Mouse (Mus musculus) right cerebral cortex, postnatal 10 days (tissue): ENCODE data around the gene Scaf1.

Experiments
- DNase-seq, 2 experiments: peaks; one replicate each; pipeline ENCODE4 v3.0.0; 2021; ENCODE audit warnings: low spot score in 2 of 2

The Scaf1 gene

DNA sequence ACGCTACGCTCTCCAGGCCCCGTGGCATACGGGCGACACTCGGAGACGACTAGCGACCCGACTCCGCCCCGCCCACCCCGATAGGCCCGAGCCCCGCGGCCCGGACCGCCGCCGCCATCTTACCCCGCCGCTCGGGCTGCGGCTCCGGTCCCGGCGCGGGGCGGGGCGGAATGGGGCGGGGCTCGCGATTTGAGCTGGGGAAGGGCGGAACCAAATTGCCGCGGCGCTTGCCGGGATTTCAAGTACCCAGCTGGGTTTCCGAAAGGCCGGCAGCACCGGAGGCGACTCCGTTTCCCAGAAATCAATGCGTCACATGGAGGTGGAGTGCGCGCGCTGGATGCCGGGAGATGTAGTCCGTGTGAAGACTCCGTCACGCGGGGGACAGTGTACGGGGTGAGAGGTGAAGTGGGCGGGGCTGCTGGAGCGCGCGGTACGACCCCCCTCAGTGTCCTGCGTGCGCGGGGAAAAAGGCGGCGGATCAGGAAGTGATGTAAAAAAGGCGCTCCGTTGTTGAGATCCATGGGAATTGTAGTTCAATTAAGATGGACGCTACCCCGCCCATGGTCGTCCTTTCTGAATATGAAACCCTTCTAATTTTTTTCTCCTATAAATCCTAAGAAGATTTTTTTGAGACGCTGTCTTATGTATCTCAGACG lies at the start of gene Scaf1:
TSS of gene Scaf1 (minus strand) at position 407 of the 656 bp plus-strand sequence.
- DNase-seq = peak; percentile 100

DNA sequence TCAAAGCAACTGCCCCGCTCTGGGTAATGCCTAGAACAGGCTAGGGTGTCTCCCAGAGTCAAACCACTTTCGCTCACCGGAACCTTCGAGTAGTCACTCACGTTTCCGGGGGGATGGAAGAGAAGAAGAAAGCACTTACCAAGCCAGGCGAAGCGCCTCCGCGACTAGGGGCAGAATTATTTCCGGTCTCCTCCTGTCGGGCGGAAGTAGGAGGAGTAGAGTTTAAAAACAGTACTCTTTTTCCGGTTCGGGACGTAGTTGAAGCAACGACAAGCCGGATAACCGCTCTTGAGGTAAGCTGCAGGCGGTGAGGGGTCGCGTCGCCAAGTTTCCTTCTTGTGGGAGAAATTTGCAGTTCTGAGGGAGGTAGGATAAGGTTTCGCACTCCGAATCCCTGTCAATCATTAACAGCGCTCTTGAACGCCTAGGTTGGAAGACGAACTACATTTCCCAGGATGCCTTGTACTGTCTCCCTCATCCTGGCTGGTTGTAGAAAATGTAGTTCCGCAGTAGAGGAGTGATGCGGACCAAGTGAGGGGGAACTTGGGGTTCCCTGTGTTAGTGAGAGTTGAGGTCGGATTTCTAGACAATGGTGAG lies 46.2 kb upstream of the Scaf1 start, which contains the start of the genes Nosip and Prrg2:
TSS of gene Nosip (plus strand) at position 191 of the 597 bp plus-strand sequence.
TSS of gene Prrg2 (minus strand) at position 439 of the 597 bp plus-strand sequence.
- DNase-seq = peak; percentile 96 to 97

- DNase-seq = no peak
Observed at GRCm38 (mm10) chr7:45061532-45062075, 45.4 kb upstream of the Scaf1 start.

DNA sequence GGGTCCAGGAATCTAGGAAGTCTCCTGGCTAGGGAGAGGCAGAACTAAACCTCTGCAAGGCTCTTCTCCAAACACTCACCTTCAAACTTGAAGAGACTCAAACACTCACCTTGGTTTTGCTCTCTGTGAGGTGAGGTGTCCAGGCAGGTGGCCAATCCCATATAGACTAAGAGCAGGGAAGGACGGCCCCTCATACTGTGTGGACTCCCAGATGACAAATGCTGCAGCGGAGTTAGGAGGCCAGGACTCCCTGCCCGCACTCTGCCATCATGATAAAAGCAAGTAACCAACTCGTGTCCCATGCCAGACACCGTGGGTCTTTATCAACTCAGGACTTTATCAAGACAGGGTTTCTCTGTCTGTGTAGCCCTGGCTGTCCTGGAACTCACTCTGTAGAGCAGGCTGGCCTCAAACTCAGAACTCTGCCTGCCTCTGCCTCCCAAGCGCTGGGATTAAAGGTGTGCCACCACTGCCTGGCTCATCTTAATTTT lies 44.5 kb upstream of the Scaf1 start:
- DNase-seq = no peak

DNA sequence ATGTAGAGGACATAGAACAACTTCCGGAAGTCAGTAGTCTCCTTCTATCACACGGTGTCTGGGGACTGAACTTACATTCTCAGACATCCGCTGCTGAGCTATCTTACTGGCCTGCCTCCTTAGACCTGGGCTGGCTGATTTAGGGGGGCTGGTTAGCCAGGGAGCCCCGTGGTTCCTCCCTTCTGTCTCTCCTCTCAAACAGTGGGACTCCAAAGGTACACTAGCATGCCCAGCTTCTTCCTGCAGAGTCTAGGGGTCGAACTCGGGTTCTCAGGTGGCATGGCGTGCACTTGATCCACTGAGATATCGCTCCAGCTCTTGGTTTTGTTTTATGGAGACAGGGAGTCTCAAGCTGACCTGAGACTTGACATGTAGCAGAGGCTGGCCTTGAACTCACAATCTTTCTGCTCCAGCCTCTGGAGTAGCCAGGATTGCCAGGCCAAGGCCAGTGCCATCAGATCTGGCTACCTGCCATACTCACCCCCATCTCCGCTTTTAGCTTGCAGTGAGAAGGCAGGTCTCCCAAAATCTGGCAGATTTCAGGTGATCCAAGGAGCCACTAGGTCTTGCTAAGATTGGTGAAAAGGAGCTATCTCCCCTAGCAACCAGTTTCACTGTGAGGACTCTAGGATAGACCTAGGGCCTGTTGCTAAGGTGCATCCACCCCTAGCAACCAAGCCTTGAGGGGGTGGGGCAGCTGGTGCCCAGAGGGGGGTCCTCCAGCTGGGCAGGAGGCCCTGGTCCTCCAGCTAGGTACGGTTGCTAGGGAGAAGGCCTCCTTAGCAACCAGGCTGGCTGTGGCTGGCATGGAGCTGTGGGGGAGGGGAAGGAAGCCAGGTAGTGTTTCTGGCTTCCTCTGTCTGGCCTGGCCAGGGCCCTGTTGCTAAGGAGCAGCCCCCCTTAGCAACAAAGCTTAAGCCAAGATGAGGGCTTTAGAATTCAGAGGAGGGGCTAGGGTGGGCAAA lies 42.7 kb upstream of the Scaf1 start:
- peak; percentile 56 to 68 for DNase-seq

- no peak for DNase-seq
Observed at GRCm38 (mm10) chr7:45056972-45057348, 40.8 kb upstream of the Scaf1 start.

DNA sequence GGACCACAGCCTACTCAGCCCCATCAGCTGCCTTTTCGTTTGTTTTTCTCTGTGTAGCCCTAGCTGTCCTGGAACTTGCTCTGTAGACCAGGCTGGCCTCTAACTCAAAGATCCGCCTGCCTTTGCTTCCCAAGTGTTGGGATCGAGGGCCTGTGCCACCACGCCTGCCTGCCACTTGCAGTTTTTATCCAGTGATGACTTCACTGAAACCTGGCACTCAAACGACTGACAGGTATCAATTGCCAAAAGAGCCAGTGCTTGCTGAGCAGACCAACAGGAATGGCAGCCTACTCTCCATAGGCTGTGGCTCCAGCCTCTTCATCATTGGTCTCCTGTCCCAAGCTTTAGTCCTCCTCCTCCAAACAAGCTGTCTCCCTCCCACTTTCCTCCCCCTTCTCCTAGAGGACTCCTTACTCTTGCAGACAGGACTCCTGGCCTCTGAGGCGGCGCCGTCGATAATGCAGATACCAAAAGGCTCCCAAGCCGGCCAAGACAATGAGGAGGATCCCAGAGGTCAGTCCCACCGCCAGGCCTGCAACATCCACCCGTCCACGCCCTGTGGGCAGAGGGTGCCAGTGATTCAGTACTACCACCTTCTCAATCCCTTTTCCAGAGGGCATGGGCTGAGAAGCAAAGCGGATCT lies 40.3 kb upstream of the Scaf1 start:
- no peak for DNase-seq

GRCm38 (mm10) chr7:45053931-45054510 lies 37.9 kb upstream of the Scaf1 start:
- peak; percentile 96 to 98 for DNase-seq

- peak; percentile 79 to 87 for DNase-seq
Observed at GRCm38 (mm10) chr7:45053117-45053930, 37.2 kb upstream of the Scaf1 start.

- DNase-seq = no peak
Observed at GRCm38 (mm10) chr7:45052862-45053116, 36.6 kb upstream of the Scaf1 start, which contains the start of gene Prr12. Prr12 (minus strand) TSS chr7:45052881.

- DNase-seq = peak; percentile 63 to 67
Observed at GRCm38 (mm10) chr7:45052181-45052861, 36.2 kb upstream of the Scaf1 start.

- no peak for DNase-seq
Observed at GRCm38 (mm10) chr7:45051601-45051974, 35.4 kb upstream of the Scaf1 start.

- peak; percentile 87 to 93 for DNase-seq
Observed at GRCm38 (mm10) chr7:45050945-45051600, 34.9 kb upstream of the Scaf1 start.

DNA sequence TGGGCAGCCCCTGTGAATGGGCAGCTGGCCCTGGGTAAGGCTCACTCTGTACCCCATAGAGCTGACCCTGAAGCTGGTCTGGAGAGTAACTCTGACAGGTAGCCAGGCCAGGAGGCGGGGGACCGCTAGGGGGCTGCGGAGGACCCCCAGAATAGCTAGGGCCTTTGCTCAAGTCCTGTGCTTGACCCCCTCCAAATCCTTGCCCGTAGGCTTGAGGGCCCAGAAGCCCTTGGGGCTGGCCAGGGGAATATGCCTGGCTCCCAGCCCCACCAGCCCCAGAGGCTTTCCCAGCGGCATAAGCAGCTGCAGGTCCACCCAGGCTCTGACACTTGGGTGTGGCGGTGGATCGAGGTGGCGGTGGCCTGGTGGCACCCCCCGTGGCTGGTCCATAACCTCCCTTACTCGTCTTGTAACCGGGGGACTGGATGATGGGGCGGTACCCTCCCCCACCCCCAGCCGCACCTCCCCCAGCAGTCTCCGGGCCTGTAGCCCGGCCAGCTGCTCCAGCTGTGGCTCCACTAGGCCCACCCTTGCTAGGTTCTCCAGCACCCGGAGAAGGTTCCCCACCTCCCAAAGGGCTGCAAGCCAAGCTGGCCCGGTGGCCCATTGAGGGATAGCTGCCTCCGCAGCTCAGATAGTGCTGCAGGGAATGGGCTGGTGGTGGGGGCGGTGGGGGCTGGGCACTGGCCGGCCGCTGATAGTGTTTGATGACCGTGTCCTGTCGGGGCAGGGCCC lies 32.9 kb upstream of the Scaf1 start:
- no peak for DNase-seq

DNA sequence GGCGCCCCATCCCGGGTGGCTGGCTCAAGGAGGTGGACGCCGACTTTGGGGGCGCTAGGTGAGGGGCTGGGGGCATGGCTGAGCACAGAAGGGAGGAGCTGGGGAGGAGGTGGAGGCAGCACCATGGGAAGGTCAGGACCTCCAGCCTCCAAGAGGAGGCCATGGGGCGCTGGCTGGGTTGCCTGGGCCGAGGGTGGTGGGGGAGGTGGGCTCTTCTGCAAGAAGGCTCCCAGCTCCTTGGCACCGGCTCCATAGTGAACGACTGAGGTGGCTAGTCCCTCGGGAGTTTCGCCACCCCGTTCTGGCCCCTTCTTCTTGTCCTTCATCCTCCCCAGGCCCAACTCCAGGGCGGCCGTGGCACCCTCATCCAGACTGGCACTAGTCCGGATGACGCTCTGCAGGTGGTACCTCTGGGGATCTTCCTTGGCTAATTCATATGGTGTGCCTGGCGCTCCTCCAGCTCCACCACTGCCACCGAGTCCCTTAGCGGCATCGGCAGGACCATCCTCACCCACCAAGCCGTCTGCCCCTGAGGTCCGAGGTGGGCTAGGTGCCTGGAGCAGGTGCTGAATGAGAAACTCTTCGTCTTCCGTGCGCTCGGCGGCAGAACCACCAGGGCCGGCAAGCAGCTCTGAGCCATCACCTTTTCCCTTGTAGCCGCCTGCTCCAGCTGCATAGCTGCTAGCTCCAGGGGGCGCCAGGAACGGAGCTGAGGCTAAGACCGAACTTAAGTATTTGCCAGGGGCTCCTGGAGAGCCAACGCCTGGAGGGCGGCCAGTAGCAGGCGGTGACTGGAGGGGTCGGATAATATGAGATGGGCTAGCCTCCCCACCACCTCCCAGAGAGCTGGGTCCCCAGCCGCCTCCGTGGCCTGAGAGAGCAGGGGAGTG lies 32.1 kb upstream of the Scaf1 start:
- no peak for DNase-seq

DNA sequence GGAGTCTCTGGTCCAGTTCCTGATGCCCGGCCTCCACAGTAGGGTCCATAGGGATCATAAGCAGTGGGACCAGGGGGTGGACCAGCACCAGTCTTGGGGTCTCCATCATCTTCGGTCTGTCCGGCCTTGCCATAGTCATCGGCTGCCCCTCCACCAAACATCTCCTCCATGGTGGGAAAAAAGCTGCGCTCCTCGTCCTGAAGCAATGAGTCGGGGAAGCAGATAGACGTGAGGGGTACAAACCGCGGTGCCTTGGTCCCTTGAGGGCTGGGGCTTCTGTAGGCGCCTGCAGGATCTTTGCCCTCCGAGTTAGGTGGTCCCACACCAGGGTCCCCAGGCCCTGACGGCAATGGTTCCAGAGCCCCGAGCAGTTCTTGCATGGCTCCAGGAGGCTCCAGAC lies 31.3 kb upstream of the Scaf1 start:
- DNase-seq = no peak

GRCm38 (mm10) chr7:45046853-45047350 lies 30.7 kb upstream of the Scaf1 start:
- no peak for DNase-seq
